Comparison of ENCODE assay signal across 10 mouse cellular contexts in genomic region chr14:57706760-57707099, GRCm38 (mm10). TPM values are rescaled to one million over a fixed set of nuclear protein-coding genes. Genes with fewer than 3 reads are reported as not detected.
DNase-seq lines count a peak whose midpoint lies in the region; ATAC-seq lines count a peak whose summit lies in the region.
"Had no signal": no experiment of that assay in that cellular context is flagged by ENCODE, and none has a peak within 500 bp of the region (broad histone marks: within the 10 kb centered on the region; RNA-seq: fewer than 3 reads in every experiment).

No protein-coding gene starts in this region.

- H3K27ac ChIP-seq in forebrain, embryonic 10.5 days = peak overlapping the region; percentile 84
- no peak overlapping the region for H3K27ac ChIP-seq in forebrain, embryonic 12.5 days
- H3K27ac ChIP-seq in stomach, embryonic 15.5 days = peak overlapping the region; percentile 55; the same call in 1 of the 2 replicates

- no peaks in the 10 kb centered on the region for H3K9me3 ChIP-seq in forebrain, embryonic 10.5 days
- H3K9me3 ChIP-seq in forebrain, embryonic 12.5 days = no peaks in the 10 kb centered on the region
- H3K9me3 ChIP-seq in stomach, embryonic 15.5 days = no peaks in the 10 kb centered on the region

- 91% methylated on average over 4 of the region's 4 CpGs for WGBS in forebrain, embryonic 10.5 days
- WGBS in forebrain, embryonic 12.5 days = 76% methylated on average over 4 of the region's 4 CpGs
- 86% methylated on average over 4 of the region's 4 CpGs for WGBS in stomach, embryonic 15.5 days

- ATAC-seq in forebrain, embryonic 12.5 days (ENCODE audit: low FRiP score) = no peak
- no peak for ATAC-seq in stomach, embryonic 15.5 days (ENCODE audit: insufficient read depth, low FRiP score, low read depth)
- ATAC-seq in granulocyte monocyte progenitor cell, adult 5-6 weeks (replicated peaks; ENCODE audit: poor library complexity, severe bottlenecking) = no peak

- intact Hi-C loops in left cerebral cortex, postnatal 10 days (cut with DNase I) = no loop called here
- intact Hi-C loops in left cerebral cortex, postnatal 14 days (cut with DNase I) = no loop called here

- no peak overlapping the region for H3K4me3 ChIP-seq in forebrain, embryonic 10.5 days
- no peak overlapping the region for H3K4me3 ChIP-seq in forebrain, embryonic 12.5 days (replicated peaks)
- no peak overlapping the region for H3K4me3 ChIP-seq in stomach, embryonic 15.5 days (replicated peaks)

- H3K36me3 ChIP-seq in forebrain, embryonic 10.5 days (replicated peaks) = peaks cover 42% of the 10 kb centered on the region
- 0 out of 2 replicates have a peak, but pooled peaks cover 4% of the 10 kb centered on the region for H3K36me3 ChIP-seq in forebrain, embryonic 12.5 days (replicated peaks)
- peaks cover 7% of the 10 kb centered on the region; the same call in 1 of the 2 replicates for H3K36me3 ChIP-seq in stomach, embryonic 15.5 days

- H3K4me1 ChIP-seq in forebrain, embryonic 10.5 days = peaks cover 45% of the 10 kb centered on the region
- peaks cover 34% of the 10 kb centered on the region for H3K4me1 ChIP-seq in forebrain, embryonic 12.5 days
- H3K4me1 ChIP-seq in stomach, embryonic 15.5 days = peaks cover 20% of the 10 kb centered on the region

- H3K9ac ChIP-seq in forebrain, embryonic 12.5 days = no peak overlapping the region
- H3K9ac ChIP-seq in stomach, embryonic 15.5 days = no peak overlapping the region

- no peak overlapping the region for H3K4me2 ChIP-seq in forebrain, embryonic 12.5 days
- no peak overlapping the region for H3K4me2 ChIP-seq in stomach, embryonic 15.5 days

- no peak for DNase-seq in forebrain, embryonic 10.5 days (ENCODE audit: extremely low spot score, low spot score)
- peak; percentile 41 to 62 for DNase-seq in left cerebral cortex, adult 18-20 months (ENCODE audit: low spot score in 2 of 2)
- no peak for DNase-seq in left cerebral cortex, postnatal 10 days (ENCODE audit: extremely low spot score in 1 of 2, low spot score in 2 of 2)
- peak; percentile 53 to 77 for DNase-seq in left cerebral cortex, postnatal 14 days (ENCODE audit: low spot score in 2 of 2)
- DNase-seq in retina, embryonic 14.5 days (ENCODE audit: low spot score) = no peak
- DNase-seq: cerebellum, adult 8-10 months had no signal

- H3K27me3 ChIP-seq in forebrain, embryonic 10.5 days (ENCODE audit: poor library complexity, severe bottlenecking) = no peaks in the 10 kb centered on the region
- no peaks in the 10 kb centered on the region for H3K27me3 ChIP-seq in forebrain, embryonic 12.5 days
- H3K27me3 ChIP-seq in stomach, embryonic 15.5 days (replicated peaks) = no peaks in the 10 kb centered on the region

RNA-seq across cellular contexts. Expression of gene Gm49361, which starts 39.2 kb away (rescaled TPM):
- polyA plus RNA-seq in forebrain, embryonic 10.5 days (2016; fragmentation: Nextera tagmentation; extraction: Ambion mirVana) = not detected in 2 replicates
- polyA plus RNA-seq in forebrain, embryonic 12.5 days (2016; fragmentation: Nextera tagmentation; extraction: Ambion mirVana) = not detected in 2 replicates
- total RNA-seq in left cerebral cortex, adult 18-20 months (2021) = under 1 TPM; 0.81 to 0.82 TPM
- total RNA-seq in left cerebral cortex, postnatal 10 days (2021) = under 1 TPM in 1 of 2 experiments, not detected in 1; 0.65 TPM
- under 1 TPM in 1 of 2 experiments, not detected in 1; 0.64 TPM for total RNA-seq in left cerebral cortex, postnatal 14 days (2021)
- not detected in 2 replicates for polyA plus RNA-seq in stomach, embryonic 15.5 days (2015; fragmentation: Nextera tagmentation; extraction: Ambion mirVana)
- total RNA-seq in granulocyte monocyte progenitor cell, adult 5-6 weeks (2014; fragmentation: Nextera tagmentation) = not detected in 2 replicates
- total RNA-seq in granulocyte monocyte progenitor cell, adult 5-6 weeks (2017) = not detected in 2 replicates
- polyA plus RNA-seq: lung, embryonic 16.5 days had no signal

RNA-seq across cellular contexts. Expression of gene Xpo4, which starts 41.5 kb away (rescaled TPM):
- polyA plus RNA-seq in forebrain, embryonic 10.5 days (2016; fragmentation: Nextera tagmentation; extraction: Ambion mirVana) = 29.3 and 30.4 TPM in 2 replicates
- polyA plus RNA-seq in forebrain, embryonic 12.5 days (2016; fragmentation: Nextera tagmentation; extraction: Ambion mirVana) = 26.3 and 26.8 TPM in 2 replicates
- 10 to 100 TPM; 12.3 to 12.8 TPM for total RNA-seq in left cerebral cortex, adult 18-20 months (2021)
- total RNA-seq in left cerebral cortex, postnatal 10 days (2021) = 10 to 100 TPM; 14.8 to 15.2 TPM
- 10 to 100 TPM; 12.8 to 13.0 TPM for total RNA-seq in left cerebral cortex, postnatal 14 days (2021)
- 20.4 and 21.3 TPM in 2 replicates for polyA plus RNA-seq in stomach, embryonic 15.5 days (2015; fragmentation: Nextera tagmentation; extraction: Ambion mirVana)
- 23.6 and 30.4 TPM in 2 replicates for total RNA-seq in granulocyte monocyte progenitor cell, adult 5-6 weeks (2014; fragmentation: Nextera tagmentation)
- total RNA-seq in granulocyte monocyte progenitor cell, adult 5-6 weeks (2017) = 39.3 and 41.7 TPM in 2 replicates

RNA-seq across cellular contexts. Expression of gene Lats2, which starts 51.5 kb away (rescaled TPM):
- polyA plus RNA-seq in forebrain, embryonic 10.5 days (2016; fragmentation: Nextera tagmentation; extraction: Ambion mirVana) = 13.8 and 15.6 TPM in 2 replicates
- polyA plus RNA-seq in forebrain, embryonic 12.5 days (2016; fragmentation: Nextera tagmentation; extraction: Ambion mirVana) = 14.5 and 15.0 TPM in 2 replicates
- total RNA-seq in left cerebral cortex, adult 18-20 months (2021) = 10 to 100 TPM; 18.2 to 21.3 TPM
- 10 to 100 TPM in 1 of 2 experiments, 1 to 10 TPM in 1; 9.6 to 14.4 TPM for total RNA-seq in left cerebral cortex, postnatal 10 days (2021)
- 10 to 100 TPM; 11.3 to 13.5 TPM for total RNA-seq in left cerebral cortex, postnatal 14 days (2021)
- 18.0 and 19.1 TPM in 2 replicates for polyA plus RNA-seq in stomach, embryonic 15.5 days (2015; fragmentation: Nextera tagmentation; extraction: Ambion mirVana)
- 14.3 and 22.9 TPM in 2 replicates for total RNA-seq in granulocyte monocyte progenitor cell, adult 5-6 weeks (2014; fragmentation: Nextera tagmentation)
- 10.3 TPM in 2 replicates for total RNA-seq in granulocyte monocyte progenitor cell, adult 5-6 weeks (2017)

Comparison
In these comparisons a context has a peak if more than half of its experiments do, and no peak if none do; other contexts are left out.
1. DNase-seq: peak in left cerebral cortex, adult 18-20 months (2 of 2) and left cerebral cortex, postnatal 14 days (2 of 2); none in forebrain, embryonic 10.5 days (single experiment), left cerebral cortex, postnatal 10 days (0 of 2) and retina, embryonic 14.5 days (single experiment).